Mouse (Mus musculus) gastrocnemius, adult 8-10 months (tissue): ENCODE data around the gene Hist2h3c2. TPM values are rescaled to one million over a fixed set of nuclear protein-coding genes. Genes with fewer than 3 reads are reported as not detected.
"Not testable (repeated sequence)": the region's sequence is repeated elsewhere in the genome, so short reads cannot be mapped to it uniquely, and the experiment has no call there.

Experiments used
- DNase-seq, 2 experiments: peaks; one replicate each; pipeline ENCODE4 v3.0.0; 2022; ENCODE audit warnings: low spot score in 2 of 2
- total RNA-seq, 4 experiments: library from RNA; stranded (reverse); gene quantifications; 2 replicates each; pipeline ENCODE4 v1.2.4; 2022

The Hist2h3c2 gene
- total RNA-seq, 4 experiments from 2014 or later, result 2.6 to 7.1 (median 4.9) TPM

DNA sequence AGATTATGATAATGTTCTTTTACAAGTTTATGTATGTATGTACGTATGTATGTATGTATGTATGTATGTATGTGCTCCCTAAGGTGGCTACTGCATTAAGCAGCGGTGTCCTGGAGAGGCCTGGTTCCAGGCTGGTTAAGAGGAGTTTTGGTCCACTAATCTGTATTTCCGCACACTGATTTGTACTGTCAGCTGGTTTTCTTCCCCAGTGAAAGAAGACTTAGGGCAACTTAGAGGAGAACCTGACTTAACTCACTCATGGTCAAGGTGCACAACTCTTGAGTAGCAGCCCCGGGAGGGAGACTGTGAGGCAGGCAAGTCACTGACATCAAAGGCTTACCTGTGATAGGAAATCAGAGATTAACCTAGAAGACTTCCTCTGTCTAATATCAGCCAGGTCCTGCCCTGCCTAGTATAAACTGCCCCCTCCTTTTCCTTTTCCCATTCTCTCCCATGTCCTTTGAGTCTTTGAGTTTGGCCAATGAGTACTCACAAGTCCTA, 2.0 kb downstream of the Hist2h3c2 start:
- DNase-seq, result no peak

- no peak for DNase-seq
Observed at GRCm38 (mm10) chr3:96235836-96236235, 3.1 kb downstream of the Hist2h3c2 start.

DNA sequence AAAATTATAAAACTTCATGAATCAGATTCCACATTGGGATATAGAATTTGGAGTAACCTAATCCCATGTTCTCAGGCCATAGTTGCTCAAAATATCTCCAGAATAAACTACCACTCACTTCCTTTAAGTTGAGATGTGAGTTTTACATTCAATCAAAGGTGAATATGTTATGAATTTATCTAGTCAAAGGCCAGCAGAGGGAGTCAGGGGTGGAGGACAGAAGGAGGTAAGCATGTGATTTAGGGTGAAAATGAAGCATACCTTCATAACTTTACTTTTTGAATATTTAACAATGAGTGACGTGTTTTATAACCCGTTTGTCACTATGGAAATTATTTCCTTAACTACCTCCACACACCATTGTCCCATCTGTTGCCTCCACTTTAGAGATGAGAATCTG, 4.0 kb downstream of the Hist2h3c2 start:
- DNase-seq, result no peak

DNA sequence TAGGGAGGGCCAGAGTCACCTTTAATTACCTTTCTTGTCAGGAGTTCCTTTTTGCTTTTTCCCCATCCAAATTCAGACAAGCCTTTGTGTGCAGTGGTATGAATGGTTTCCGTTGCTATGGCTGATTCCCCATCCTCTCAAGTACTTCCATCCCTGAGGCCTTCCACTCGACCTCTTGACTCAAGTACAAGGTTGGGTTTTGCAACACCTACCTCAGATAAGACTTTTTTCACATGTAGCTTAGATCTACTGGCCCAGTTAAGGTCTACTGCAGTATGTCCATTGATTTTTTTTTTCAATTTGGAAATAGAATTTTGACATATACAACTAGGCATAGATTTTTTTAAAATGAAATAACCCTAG, 7.2 kb downstream of the Hist2h3c2 start:
- DNase-seq, result no peak

GRCm38 (mm10) chr3:96230910-96231757, 7.8 kb downstream of the Hist2h3c2 start:
- no peak for DNase-seq

- DNase-seq, result no peak
Observed at GRCm38 (mm10) chr3:96230404-96230803, 8.5 kb downstream of the Hist2h3c2 start.

DNA sequence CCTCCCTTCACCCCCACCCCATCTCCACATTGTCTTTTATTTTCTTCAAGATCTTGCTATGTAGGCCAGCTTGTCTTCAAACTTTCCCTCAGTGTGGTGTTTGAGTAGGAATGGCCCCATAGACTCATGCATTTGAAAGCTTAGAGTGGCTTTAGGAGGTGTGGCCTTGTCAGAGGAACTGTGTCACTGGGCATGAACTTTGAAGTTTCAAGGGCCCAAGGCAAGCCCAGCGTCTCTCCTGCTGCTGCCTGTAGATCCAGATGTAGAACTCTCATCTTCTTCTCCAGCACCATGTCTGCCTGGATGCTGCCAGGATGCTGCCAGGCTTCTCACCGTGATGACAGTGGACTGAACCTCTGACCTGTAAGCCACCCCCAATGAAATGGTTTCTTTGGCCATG, 10.1 kb downstream of the Hist2h3c2 start:
- DNase-seq, result no peak

DNA sequence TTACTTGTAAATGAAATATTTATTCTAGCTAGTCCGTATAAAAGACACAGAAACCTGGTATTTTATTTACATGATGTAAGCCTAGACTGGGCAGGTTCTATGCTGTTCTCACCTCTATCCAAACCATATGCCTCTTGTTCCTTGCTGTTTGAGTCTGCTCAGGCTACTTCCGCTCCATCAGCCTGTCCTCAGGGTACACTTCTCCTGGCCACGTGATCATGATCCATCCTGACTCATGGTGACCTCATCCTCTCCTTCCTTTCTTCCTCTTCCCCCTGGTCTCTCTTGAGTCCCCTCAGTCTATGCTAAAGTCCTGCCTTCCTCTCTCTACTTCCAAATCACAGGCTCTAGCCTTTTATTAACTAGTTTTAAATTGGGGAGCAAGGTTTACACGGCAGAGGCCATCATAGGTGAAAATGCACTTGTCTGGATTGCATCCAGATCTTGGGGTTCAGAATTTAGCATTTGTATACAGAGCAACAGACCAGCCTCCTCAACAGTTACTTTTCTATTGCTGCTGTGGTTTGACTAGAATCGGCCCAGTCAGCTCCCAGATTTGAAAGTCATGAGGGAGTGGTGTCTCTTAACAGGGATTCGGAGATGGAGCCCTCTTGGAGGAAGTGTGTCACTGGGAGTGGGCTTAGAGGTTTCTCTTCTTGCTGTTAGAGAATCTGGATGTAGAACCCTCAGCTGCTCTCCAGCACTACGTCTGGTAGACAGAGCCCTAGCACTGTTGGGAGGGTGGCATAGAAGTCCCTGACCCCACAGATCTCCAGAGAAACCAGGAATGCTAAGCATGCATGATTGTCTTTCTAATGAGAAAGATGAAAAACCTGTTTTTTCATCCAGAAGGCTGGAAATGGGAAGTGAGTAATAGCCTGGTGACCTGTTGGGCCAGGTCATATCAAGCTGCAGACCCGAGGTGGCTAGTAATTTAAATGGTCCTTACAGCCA, 12.0 kb downstream of the Hist2h3c2 start:
- no peak for DNase-seq

GRCm38 (mm10) chr3:96225421-96225820, 13.5 kb downstream of the Hist2h3c2 start:
- DNase-seq, result no peak

DNA sequence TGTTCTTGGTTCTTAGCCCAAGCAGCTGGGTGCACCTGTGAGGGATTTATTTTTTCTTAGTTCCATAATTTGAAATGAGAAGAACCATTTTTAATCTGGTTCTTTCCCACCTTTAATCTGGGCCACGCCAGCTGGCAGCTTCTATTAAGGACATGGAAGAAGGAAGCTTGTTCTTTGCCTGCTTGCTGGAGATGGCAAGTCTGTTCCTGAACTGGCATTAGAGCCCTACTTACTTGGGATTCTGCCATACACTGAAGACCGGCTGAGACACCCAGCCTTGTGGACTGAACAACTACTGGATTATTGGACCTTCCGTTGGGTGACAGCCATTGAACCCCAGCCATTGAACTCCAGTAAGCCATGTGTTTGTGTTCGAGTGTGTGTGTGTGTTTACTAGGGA, 16.2 kb downstream of the Hist2h3c2 start:
- no peak for DNase-seq

GRCm38 (mm10) chr3:96221640-96222038, 17.3 kb downstream of the Hist2h3c2 start:
- no peak for DNase-seq

DNA sequence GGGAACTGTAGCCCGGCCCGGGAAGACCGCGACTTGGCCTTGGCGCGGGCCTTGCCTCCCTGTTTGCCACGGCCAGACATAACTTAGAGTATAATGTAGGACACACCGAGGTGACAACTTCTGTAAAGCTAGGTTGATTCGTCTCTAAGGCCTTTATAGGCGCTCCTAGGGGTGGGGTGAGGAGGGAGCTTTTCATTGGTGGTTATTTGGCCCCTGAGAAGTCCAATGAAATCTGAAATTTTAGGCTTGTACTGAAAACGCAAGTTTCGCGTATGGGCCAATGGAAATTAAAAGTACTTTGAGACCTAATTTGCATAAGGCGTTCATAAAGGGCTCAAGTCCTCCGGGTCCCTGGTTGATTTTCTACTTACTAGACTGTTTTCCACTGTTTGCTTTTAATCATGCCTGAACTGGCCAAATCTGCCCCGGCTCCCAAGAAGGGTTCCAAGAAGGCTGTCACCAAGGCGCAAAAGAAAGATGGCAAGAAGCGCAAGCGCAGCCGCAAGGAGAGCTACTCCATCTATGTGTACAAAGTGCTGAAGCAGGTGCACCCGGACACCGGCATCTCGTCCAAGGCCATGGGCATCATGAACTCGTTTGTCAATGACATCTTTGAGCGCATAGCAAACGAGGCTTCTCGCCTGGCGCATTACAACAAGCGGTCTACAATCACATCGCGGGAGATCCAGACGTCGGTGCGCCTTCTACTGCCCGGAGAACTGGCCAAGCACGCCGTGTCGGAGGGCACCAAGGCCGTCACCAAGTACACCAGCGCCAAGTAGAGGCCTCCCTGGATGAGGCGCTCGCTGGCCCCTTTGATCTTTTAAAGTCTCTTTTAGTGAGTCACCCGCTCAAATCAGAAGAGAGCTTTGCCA, 17.9 kb downstream of the Hist2h3c2 start, which contains the start of the genes Hist2h2ac and Hist2h2be:
Gene Hist2h2ac (minus strand): TSS at position 116 of the 875 bp plus-strand sequence.
Gene Hist2h2be (plus strand): TSS at position 355 of the 875 bp plus-strand sequence.
- peak; percentile 72 to 75 for DNase-seq

- not testable (repeated sequence) for DNase-seq
Observed at GRCm38 (mm10) chr3:96220131-96220764, 18.7 kb downstream of the Hist2h3c2 start.

DNA sequence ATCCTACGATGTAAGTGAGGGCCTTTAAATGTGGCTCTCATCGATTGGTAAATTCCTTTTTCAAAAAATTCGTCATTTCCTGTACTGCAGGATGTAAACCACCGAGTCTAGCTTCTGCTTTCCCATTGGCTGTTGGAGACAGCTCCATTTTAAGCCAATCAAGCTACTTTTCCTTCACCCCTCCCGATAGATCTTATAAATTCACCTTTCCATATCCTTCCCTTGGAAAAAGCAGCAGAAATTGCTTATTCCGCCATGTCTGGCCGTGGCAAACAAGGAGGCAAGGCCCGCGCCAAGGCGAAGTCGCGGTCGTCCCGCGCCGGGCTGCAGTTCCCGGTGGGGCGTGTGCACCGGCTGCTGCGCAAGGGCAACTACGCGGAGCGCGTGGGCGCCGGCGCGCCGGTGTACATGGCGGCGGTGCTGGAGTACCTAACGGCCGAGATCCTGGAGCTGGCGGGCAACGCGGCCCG, 19.2 kb downstream of the Hist2h3c2 start, which contains the start of the genes Bola1 and Hist2h2ab:
Gene Bola1 (minus strand): TSS at position 49 of the 470 bp plus-strand sequence.
Gene Hist2h2ab (plus strand): TSS at position 205 of the 470 bp plus-strand sequence.
- peak; percentile 41 to 64 for DNase-seq

- DNase-seq, result no peak
Observed at GRCm38 (mm10) chr3:96219191-96219641, 19.7 kb downstream of the Hist2h3c2 start.

- DNase-seq, result no peak
Observed at GRCm38 (mm10) chr3:96209242-96209641, 29.7 kb downstream of the Hist2h3c2 start.

DNA sequence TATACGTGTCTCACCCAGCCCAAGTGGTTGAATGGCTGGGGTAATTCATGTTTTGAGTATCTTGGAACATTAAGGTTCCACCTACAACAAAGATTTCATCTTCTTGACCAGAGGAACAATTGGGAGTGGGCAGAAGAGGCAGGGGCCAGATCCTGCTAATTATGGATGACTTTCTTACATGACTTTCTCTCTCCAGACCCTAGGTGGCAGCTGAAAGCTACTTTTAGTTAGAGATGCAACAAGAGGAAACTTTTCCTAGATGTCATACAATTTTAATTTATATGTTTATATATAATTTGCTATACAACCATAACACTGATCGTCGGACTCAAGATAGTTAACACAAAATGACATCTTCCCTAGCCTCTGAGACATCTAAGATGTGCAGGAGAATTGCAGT, 31.1 kb downstream of the Hist2h3c2 start:
- no peak for DNase-seq

GRCm38 (mm10) chr3:96199731-96200130, 39.2 kb downstream of the Hist2h3c2 start:
- DNase-seq, result no peak

GRCm38 (mm10) chr3:96198601-96199251, 40.2 kb downstream of the Hist2h3c2 start:
- not testable (repeated sequence) for DNase-seq
